Mouse (Mus musculus) stomach, postnatal 0 days (tissue): Measurements from ENCODE around the gene Map3k9.

Source experiments
- CTCF ChIP-seq: IDR thresholded peaks from 2 replicates; pipeline ENCODE4 v1.5.1; 2016; ENCODE audit warnings: antibody characterized with exemption, low read depth, mild to moderate bottlenecking, moderate library complexity
- EP300 ChIP-seq: optimal IDR thresholded peaks from 2 replicates; pipeline ENCODE3; 2016; ENCODE audit warnings: antibody characterized with exemption

DNA sequence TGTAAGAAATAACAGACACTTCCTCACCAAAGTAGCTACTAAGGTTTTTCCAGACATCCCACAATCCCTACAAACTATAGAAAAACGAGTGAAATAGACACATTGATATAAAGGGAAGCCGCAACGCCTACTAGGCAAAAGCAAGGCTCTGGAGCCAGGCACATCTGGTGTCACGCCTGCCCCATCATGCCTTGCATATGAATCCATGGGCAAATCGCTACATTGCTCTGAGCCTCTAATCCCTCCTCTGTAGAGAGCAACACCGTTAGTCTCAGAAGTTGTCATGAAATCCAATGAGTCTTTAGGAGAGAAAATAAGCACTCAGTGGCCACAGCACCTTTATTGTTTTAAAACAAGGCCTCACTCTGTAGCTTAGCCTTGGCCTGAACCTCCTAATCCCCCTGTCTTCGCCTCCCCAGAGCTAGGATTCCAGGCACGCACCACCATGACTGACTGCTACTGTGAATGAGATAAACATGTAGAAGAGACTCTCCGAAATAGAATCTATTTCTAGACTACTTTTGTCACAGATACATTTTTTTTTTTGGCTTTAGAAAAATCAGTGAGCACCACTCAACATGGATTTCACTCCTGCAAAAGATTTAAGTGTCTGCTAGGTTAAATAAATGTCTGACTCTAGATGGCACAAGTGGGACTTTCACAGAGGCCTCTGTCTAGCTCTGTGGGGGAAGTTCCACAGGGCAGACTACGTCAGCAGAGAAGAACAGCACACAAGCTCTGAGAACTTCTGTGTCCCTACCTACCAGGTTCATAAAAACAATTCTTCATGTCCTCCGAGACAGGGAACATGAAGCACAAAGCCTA, 45.5 kb downstream of the Map3k9 start:
- TF ChIP-seq CTCF = no peak; the same call in 1 of the 2 replicates
- no peak for TF ChIP-seq EP300
